In the genomic region with DNA sequence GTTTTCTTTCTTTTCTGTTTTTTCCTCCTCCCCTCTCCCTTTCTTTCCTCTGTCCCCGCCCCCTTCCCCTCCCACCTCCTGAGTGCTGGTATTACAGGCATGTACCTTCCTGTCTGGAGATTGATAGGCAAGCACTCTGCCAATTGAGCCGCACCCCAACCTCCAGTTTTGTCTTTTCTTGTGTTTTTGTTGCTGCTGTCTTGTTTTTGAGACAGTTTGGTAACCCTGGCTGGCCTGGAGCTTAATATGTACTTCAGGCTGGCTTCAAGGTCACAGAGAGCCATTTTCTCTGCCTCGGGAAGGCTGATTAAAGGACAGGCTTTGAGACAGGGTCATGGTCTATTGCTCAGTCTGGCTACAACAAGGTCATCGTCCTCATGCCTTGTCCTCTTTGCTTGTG, we compare ENCODE assay signal across 11 mouse cellular contexts. TPM values are rescaled to one million over a fixed set of nuclear protein-coding genes. Genes with fewer than 3 reads are reported as not detected.
A peak's percentile ranks its signal among the peaks of the same experiment; 100 is the strongest.
DNase-seq lines count a peak whose midpoint lies in the region; ATAC-seq and TF ChIP-seq lines count a peak whose summit lies in the region.
"Had no signal": no experiment of that assay in that cellular context is flagged by ENCODE, and none has a peak within 500 bp of the region (broad histone marks: within the 10 kb centered on the region; RNA-seq: fewer than 3 reads in every experiment).

No protein-coding gene starts in this region.

- H3K4me3 ChIP-seq in heart, embryonic 11.5 days (ENCODE audit: low read depth, low read length): no peak overlapping the region
- no peak overlapping the region for H3K4me3 ChIP-seq in spleen, adult 2 months (ENCODE audit: extremely low read depth, insufficient read depth, insufficient read length)
- no peak overlapping the region for H3K4me3 ChIP-seq in intestine, embryonic 16.5 days (ENCODE audit: low read length)
- no peak overlapping the region for H3K4me3 ChIP-seq in small intestine, adult 2 months (ENCODE audit: low read depth, low read length)
- H3K4me3 ChIP-seq in forebrain, embryonic 12.5 days (replicated peaks): no peak overlapping the region
- H3K4me3 ChIP-seq: hindbrain, embryonic 12.5 days had no signal

- peaks cover 9% of the 10 kb centered on the region; the same call in 1 of the 2 replicates for H3K36me3 ChIP-seq in heart, embryonic 11.5 days (ENCODE audit: control insufficient read depth, insufficient read depth, low read length)
- H3K36me3 ChIP-seq in spleen, adult 2 months (ENCODE audit: control insufficient read depth, insufficient read depth, low read length): peaks cover 4% of the 10 kb centered on the region
- peaks cover 2% of the 10 kb centered on the region; the same call in 1 of the 2 replicates for H3K36me3 ChIP-seq in intestine, embryonic 16.5 days (ENCODE audit: control insufficient read depth, insufficient read depth, low read length)
- peaks cover 7% of the 10 kb centered on the region for H3K36me3 ChIP-seq in small intestine, adult 2 months (ENCODE audit: control insufficient read depth, insufficient read depth, low read length)
- peaks cover 41% of the 10 kb centered on the region for H3K36me3 ChIP-seq in forebrain, embryonic 12.5 days (replicated peaks)

- ATAC-seq in heart, embryonic 11.5 days (replicated peaks; ENCODE audit: insufficient number of reproducible peaks, low FRiP score, low TSS enrichment): no peak
- peak; percentile 22; the same call in 1 of the 2 replicates for ATAC-seq in intestine, embryonic 16.5 days
- ATAC-seq in forebrain, embryonic 12.5 days (ENCODE audit: low FRiP score): no peak

- peaks cover 2% of the 10 kb centered on the region; the same call in 1 of the 2 replicates for H3K4me1 ChIP-seq in heart, embryonic 11.5 days (ENCODE audit: control insufficient read depth, insufficient read depth, low read length)
- H3K4me1 ChIP-seq in spleen, adult 2 months (ENCODE audit: control insufficient read depth, insufficient read depth, insufficient read length): peaks cover 11% of the 10 kb centered on the region; the same call in 1 of the 2 replicates
- H3K4me1 ChIP-seq in intestine, embryonic 16.5 days (ENCODE audit: control insufficient read depth, insufficient read depth, low read length): peaks cover 9% of the 10 kb centered on the region; the same call in 1 of the 2 replicates
- peaks cover 19% of the 10 kb centered on the region; the same call in 1 of the 2 replicates for H3K4me1 ChIP-seq in small intestine, adult 2 months (ENCODE audit: control insufficient read depth, insufficient read depth, insufficient read length, low read length)
- H3K4me1 ChIP-seq in forebrain, embryonic 12.5 days: 0 out of 2 replicates have a peak, but pooled peaks cover 3% of the 10 kb centered on the region

- H3K9me3 ChIP-seq in heart, embryonic 11.5 days (replicated peaks; ENCODE audit: control insufficient read depth, low read length): no peaks in the 10 kb centered on the region; the same call in 1 of the 2 replicates
- 0 out of 2 replicates have a peak, but pooled peaks cover 3% of the 10 kb centered on the region for H3K9me3 ChIP-seq in intestine, embryonic 16.5 days (ENCODE audit: control insufficient read depth, low read length)
- H3K9me3 ChIP-seq in forebrain, embryonic 12.5 days: peaks cover 15% of the 10 kb centered on the region; the same call in 1 of the 2 replicates

- intact Hi-C loops in heart, postnatal 25 days (cut with DNase I): no loop called here

- no peaks in the 10 kb centered on the region for H3K27me3 ChIP-seq in heart, embryonic 11.5 days (ENCODE audit: control insufficient read depth, insufficient read depth, low read length)
- no peaks in the 10 kb centered on the region for H3K27me3 ChIP-seq in spleen, adult 2 months (ENCODE audit: control insufficient read depth, insufficient read depth, low read length)
- H3K27me3 ChIP-seq in intestine, embryonic 16.5 days (replicated peaks; ENCODE audit: control insufficient read depth, insufficient read depth, low read length): no peaks in the 10 kb centered on the region
- no peaks in the 10 kb centered on the region for H3K27me3 ChIP-seq in small intestine, adult 2 months (ENCODE audit: control insufficient read depth, insufficient read depth, low read length)
- no peaks in the 10 kb centered on the region for H3K27me3 ChIP-seq in forebrain, embryonic 12.5 days
- H3K27me3 ChIP-seq: hindbrain, embryonic 12.5 days had no signal

- WGBS in heart, embryonic 11.5 days (ENCODE audit: insufficient replicate concordance): 72% methylated on average over 4 of the region's 4 CpGs
- WGBS in spleen, adult 2 months: 79% methylated on average over 4 of the region's 4 CpGs
- WGBS in intestine, embryonic 16.5 days: 84% methylated on average over 4 of the region's 4 CpGs
- WGBS in small intestine, adult 2 months: 36% methylated on average over 4 of the region's 4 CpGs
- WGBS in forebrain, embryonic 12.5 days: 91% methylated on average over 4 of the region's 4 CpGs

- no peak for TF ChIP-seq CTCF in spleen, adult 2 months (IDR thresholded peaks at IDR 0.05; ENCODE audit: extremely low read depth, insufficient read depth, insufficient read length, insufficient replicate concordance)
- TF ChIP-seq CTCF in small intestine, adult 2 months (IDR thresholded peaks at IDR 0.05; ENCODE audit: extremely low read depth, insufficient read length, insufficient replicate concordance, low read depth, low read length): no peak

- no peak for TF ChIP-seq POLR2A in spleen, adult 2 months (IDR thresholded peaks at IDR 0.05; ENCODE audit: low read depth, low read length)
- no peak for TF ChIP-seq POLR2A in small intestine, adult 2 months (IDR thresholded peaks at IDR 0.05; ENCODE audit: low read depth, low read length)

- no peak overlapping the region for H3K4me2 ChIP-seq in heart, embryonic 11.5 days
- no peak overlapping the region for H3K4me2 ChIP-seq in intestine, embryonic 16.5 days (ENCODE audit: low read depth, low read length)
- H3K4me2 ChIP-seq in forebrain, embryonic 12.5 days: no peak overlapping the region
- H3K4me2 ChIP-seq: hindbrain, embryonic 12.5 days had no signal

- peak overlapping the region; percentile 38 for H3K27ac ChIP-seq in heart, embryonic 11.5 days (ENCODE audit: low read depth, low read length)
- H3K27ac ChIP-seq in spleen, adult 2 months (ENCODE audit: insufficient read depth, low read length): 0 out of 2 replicates have a peak overlapping the region, but pooled peaks have one; percentile 2
- H3K27ac ChIP-seq in intestine, embryonic 16.5 days (ENCODE audit: low read length): peak overlapping the region; percentile 76
- peak overlapping the region; percentile 92 for H3K27ac ChIP-seq in small intestine, adult 2 months (ENCODE audit: insufficient read depth, low read depth, low read length)
- H3K27ac ChIP-seq in forebrain, embryonic 12.5 days: no peak overlapping the region
- H3K27ac ChIP-seq: hindbrain, embryonic 12.5 days had no signal

- DNase-seq in heart, postnatal 25 days (ENCODE audit: low spot score): no peak
- no peak for DNase-seq in spleen, adult 2 months (ENCODE audit: low read depth in 1 of 2, low spot score in 2 of 2)
- DNase-seq in spleen, postnatal 4 days (ENCODE audit: low spot score in 2 of 2): no peak
- no peak for DNase-seq in testis, postnatal 10 days (ENCODE audit: low spot score)
- DNase-seq: cerebellum, postnatal 25 days; lung, adult 2 months had no signal

- H3K9ac ChIP-seq in heart, embryonic 11.5 days (ENCODE audit: low read depth, low read length): no peak overlapping the region
- no peak overlapping the region for H3K9ac ChIP-seq in intestine, embryonic 16.5 days (ENCODE audit: low read depth, low read length)
- H3K9ac ChIP-seq in forebrain, embryonic 12.5 days: no peak overlapping the region
- H3K9ac ChIP-seq: hindbrain, embryonic 12.5 days had no signal

RNA-seq across cellular contexts. Expression of gene Atf7ip, which starts 18.8 kb away (rescaled TPM):
- polyA plus RNA-seq in heart, embryonic 11.5 days (2014; fragmentation: Nextera tagmentation; extraction: Ambion mirVana): 43.1 and 49.7 TPM in 2 replicates
- 10 to 100 TPM; 79.8 to 92.6 TPM for total RNA-seq in heart, postnatal 25 days (2021)
- 30.3 and 32.5 TPM in 2 replicates for polyA plus RNA-seq in spleen, adult 2 months (2012; rRNA removed)
- polyA plus RNA-seq in intestine, embryonic 16.5 days (2015; fragmentation: Nextera tagmentation; extraction: Ambion mirVana): 17.6 and 21.0 TPM in 2 replicates
- polyA plus RNA-seq in small intestine, adult 2 months (2012; rRNA removed): 9.4 and 19.0 TPM in 2 replicates
- 63.2 and 72.4 TPM in 2 replicates for polyA plus RNA-seq in forebrain, embryonic 12.5 days (2016; fragmentation: Nextera tagmentation; extraction: Ambion mirVana)
